Mouse (Mus musculus) liver, adult 10 weeks (tissue): Measurements from ENCODE around the gene Acot2. TPM values are rescaled to one million over a fixed set of nuclear protein-coding genes. Genes with fewer than 3 reads are reported as not detected.

ENCODE experiments used
- polyA plus RNA-seq: library from polyadenylated mRNA; stranded (reverse); fragments of 350-450 nt; fragmentation: Illumina TruSeq; extraction: RNeasy Lipid Tissue Mini Kit (QIAGEN cat#74804); gene quantifications from one replicate; pipeline ENCODE4 v1.2.3, GENCODE M21; 2014; ENCODE audit warnings: low read depth, low replicate concordance

The Acot2 gene
- polyA plus RNA-seq, result 2.5 TPM

DNA sequence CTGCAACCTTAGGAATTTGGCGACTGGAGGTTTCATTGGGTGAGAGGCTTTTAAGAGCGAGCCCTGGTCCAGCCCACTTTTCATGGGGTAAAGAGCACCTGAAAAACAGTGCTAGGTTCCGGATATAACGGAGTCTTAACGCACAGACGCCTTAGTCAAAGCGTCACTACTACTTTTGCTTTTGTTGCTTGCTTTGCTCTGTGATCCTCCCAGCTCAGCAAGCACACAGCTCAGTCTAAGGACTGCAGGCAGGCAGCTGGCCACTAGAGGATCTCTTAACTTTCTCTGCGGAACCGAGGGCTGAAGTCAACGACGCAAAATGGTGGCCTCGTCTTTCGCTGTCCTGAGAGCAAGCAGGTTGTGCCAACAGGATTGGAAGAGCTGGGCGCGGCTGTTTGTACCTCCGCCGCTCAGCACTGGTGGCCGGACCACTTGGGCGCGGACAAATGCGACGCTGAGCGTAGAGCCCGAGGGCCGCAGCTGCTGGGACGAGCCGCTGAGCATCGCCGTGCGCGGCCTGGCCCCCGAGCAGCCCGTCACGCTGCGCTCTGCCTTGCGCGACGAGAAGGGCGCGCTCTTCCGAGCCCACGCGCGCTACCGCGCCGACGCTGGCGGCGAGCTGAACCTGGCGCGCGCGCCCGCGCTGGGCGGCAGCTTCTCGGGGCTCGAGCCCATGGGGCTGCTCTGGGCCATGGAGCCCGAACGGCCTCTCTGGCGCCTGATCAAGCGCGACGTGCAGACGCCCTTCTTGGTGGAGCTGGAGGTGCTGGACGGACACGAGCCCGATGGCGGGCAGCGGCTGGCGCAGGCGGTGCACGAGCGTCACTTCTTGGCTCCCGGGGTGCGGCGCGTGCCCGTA, at the start of gene Acot2:
Gene Acot2 (plus strand): TSS at position 279 of the 859 bp plus-strand sequence.

GRCm38 (mm10) chr12:83950493-83950839, 37.2 kb upstream of the Acot2 start, which contains the start of gene Riox1:
Gene Riox1, plus strand, starts transcription at chr12:83950608.

GRCm38 (mm10) chr12:83984752-83985151, 2.9 kb upstream of the Acot2 start, which contains the start of gene Heatr4:
Gene Heatr4, minus strand, starts transcription at chr12:83984852.

DNA sequence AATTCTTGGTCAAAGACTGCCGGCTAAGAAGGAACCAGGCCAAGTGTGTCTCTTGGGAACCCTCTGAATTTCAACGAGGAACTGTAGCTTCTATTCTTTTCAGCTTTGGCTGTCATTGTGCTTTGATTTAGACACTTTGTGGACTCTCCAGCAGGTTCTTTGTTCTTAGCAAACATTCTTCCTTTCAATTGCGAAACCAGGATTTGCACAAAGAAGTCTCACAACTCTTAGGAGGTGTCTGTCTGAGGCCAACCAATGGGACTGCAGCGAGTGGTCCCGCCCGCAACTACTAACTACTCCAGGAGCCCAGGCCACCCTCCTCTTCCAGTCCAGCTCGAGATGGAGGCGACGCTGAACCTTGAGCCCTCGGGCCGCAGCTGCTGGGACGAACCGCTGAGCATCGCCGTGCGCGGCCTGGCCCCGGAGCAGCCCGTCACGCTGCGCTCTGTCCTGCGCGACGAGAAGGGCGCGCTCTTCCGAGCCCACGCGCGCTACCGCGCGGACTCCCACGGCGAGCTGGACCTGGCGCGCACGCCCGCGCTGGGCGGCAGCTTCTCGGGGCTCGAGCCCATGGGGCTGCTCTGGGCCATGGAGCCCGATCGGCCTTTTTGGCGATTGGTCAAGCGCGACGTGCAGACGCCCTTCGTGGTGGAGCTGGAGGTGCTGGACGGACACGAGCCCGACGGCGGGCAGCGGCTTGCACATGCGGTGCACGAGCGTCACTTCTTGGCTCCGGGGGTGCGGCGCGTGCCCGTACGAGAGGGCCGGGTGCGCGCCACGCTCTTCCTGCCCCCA, 21.7 kb downstream of the Acot2 start, which contains the start of gene Acot1:
Gene Acot1 (plus strand): TSS at position 320 of the 795 bp plus-strand sequence.

DNA sequence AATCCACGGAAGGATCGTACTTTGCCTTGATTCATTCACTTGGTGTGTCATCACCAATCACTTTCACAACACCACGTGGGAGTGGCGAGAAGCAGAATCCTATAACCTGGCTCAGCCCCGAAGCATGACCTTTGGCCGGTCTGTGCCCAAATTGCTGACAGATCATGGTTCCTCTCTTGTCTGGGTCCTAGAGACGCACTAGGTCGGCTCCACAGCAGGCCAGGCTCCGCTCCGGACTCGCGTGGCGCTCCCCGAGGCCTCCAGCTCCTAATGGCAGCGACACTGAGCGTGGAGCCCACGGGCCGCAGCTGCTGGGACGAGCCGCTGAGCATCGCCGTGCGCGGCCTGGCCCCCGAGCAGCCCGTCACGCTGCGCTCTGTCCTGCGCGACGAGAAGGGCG, 50.6 kb downstream of the Acot2 start, which contains the start of gene Acot4:
Gene Acot4 (plus strand): TSS at position 139 of the 400 bp plus-strand sequence.

GRCm38 (mm10) chr12:84038691-84039111, 51.0 kb downstream of the Acot2 start, which contains the start of gene Gm49366:
Gene Gm49366, plus strand, starts transcription at chr12:84038935.

Other genes starting within 250 kb of the Acot2 start
- gene Papln, start 224.2 kb upstream of the Acot2 start, polyA plus RNA-seq, result not detected
- gene Numb, start 65.9 kb upstream of the Acot2 start, polyA plus RNA-seq, result 17.6 TPM
- 1.3 TPM for gene Riox1, start 37.3 kb upstream of the Acot2 start, polyA plus RNA-seq
- not detected for gene Heatr4, start 3.0 kb upstream of the Acot2 start, polyA plus RNA-seq
- gene Acot1, start 21.6 kb downstream of the Acot2 start, polyA plus RNA-seq, result 68.6 TPM
- 80.2 TPM for gene Acot4, start 50.5 kb downstream of the Acot2 start, polyA plus RNA-seq
- gene Gm49366, start 51.1 kb downstream of the Acot2 start, polyA plus RNA-seq, result not detected
- gene Acot3, start 64.3 kb downstream of the Acot2 start, polyA plus RNA-seq, result 49.5 TPM
- gene Acot5, start 81.5 kb downstream of the Acot2 start, polyA plus RNA-seq, result not detected
- 2.0 TPM for gene Acot6, start 112.8 kb downstream of the Acot2 start, polyA plus RNA-seq
- 1.4 TPM for gene Dnal1, start 126.5 kb downstream of the Acot2 start, polyA plus RNA-seq
- gene Pnma1, start 160.6 kb downstream of the Acot2 start, polyA plus RNA-seq, result not detected
- 3.2 TPM for gene Elmsan1, start 231.0 kb downstream of the Acot2 start, polyA plus RNA-seq